ENCODE assay signal across 10 mouse cellular contexts in the genomic region with DNA sequence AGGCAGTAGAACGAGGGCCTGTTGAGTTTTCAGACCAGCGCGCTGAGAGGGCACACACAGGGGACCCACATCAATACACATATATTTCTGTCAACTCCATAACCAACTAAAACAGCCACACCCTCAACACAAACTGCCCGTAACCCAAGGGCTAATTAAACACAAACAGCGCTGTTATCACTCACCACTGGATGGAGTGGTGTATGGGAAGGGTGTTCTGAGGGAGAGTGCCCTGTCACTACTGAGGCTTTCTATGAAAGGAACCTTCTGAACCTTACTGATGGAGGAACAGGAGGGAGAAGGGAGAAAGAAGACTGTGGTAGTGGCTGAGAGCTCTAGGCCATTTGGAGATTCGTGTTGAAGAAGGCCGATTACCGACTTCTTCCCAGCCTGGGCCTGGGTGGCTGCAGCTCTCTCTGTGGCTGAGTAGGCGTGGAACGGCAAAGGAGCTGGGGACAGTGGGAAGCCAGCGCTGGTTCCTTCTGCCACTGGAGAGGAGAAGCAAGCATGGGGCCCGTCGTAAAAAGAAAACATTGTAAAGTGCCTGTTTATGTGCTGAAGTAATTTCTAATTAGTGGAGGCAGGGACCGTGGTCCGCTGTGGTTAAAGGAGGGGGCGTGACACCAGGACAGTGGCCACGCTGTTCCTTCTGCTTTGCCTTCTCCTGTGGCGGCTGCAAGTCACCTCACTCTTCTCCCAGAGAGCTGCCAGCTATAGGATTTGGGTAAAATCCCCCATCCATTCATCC.
DNase-seq lines count a peak whose midpoint lies in the region; ATAC-seq lines count a peak whose summit lies in the region.
"Had no signal": no experiment of that assay in that cellular context is flagged by ENCODE, and none has a peak within 500 bp of the region (broad histone marks: within the 10 kb centered on the region; RNA-seq: fewer than 3 reads in every experiment).

No protein-coding gene starts in this region.

- no peaks in the 10 kb centered on the region for H3K27me3 ChIP-seq in kidney, embryonic 15.5 days
- H3K27me3 ChIP-seq in embryonic facial prominence, embryonic 12.5 days, result 0 out of 2 replicates have a peak, but pooled peaks cover 4% of the 10 kb centered on the region
- no peaks in the 10 kb centered on the region for H3K27me3 ChIP-seq in hindbrain, embryonic 12.5 days
- no peaks in the 10 kb centered on the region for H3K27me3 ChIP-seq in midbrain, embryonic 16.5 days (ENCODE audit: control insufficient read depth, insufficient read depth, low read depth, low read length)

- H3K4me1 ChIP-seq in kidney, embryonic 15.5 days, result peaks cover 11% of the 10 kb centered on the region
- peaks cover 10% of the 10 kb centered on the region for H3K4me1 ChIP-seq in embryonic facial prominence, embryonic 12.5 days
- peaks cover 9% of the 10 kb centered on the region for H3K4me1 ChIP-seq in hindbrain, embryonic 12.5 days
- H3K4me1 ChIP-seq in midbrain, embryonic 16.5 days (ENCODE audit: control insufficient read depth, insufficient read depth, low read length), result peaks cover 4% of the 10 kb centered on the region; the same call in 1 of the 2 replicates

- peak overlapping the region; percentile 55 for H3K27ac ChIP-seq in kidney, embryonic 15.5 days
- H3K27ac ChIP-seq in embryonic facial prominence, embryonic 12.5 days, result no peak overlapping the region
- no peak overlapping the region for H3K27ac ChIP-seq in hindbrain, embryonic 12.5 days
- no peak overlapping the region for H3K27ac ChIP-seq in midbrain, embryonic 16.5 days (ENCODE audit: low read length)

- H3K9ac ChIP-seq in kidney, embryonic 15.5 days, result 0 out of 2 replicates have a peak overlapping the region, but pooled peaks have one; percentile 17
- no peak overlapping the region for H3K9ac ChIP-seq in embryonic facial prominence, embryonic 12.5 days
- H3K9ac ChIP-seq in hindbrain, embryonic 12.5 days, result 0 out of 2 replicates have a peak overlapping the region, but pooled peaks have one; percentile 2
- H3K9ac ChIP-seq in midbrain, embryonic 16.5 days (ENCODE audit: low read depth, low read length), result peak overlapping the region; percentile 35; the same call in 1 of the 2 replicates

- no peaks in the 10 kb centered on the region for H3K9me3 ChIP-seq in kidney, embryonic 15.5 days (replicated peaks)
- no peaks in the 10 kb centered on the region for H3K9me3 ChIP-seq in embryonic facial prominence, embryonic 12.5 days
- no peaks in the 10 kb centered on the region for H3K9me3 ChIP-seq in hindbrain, embryonic 12.5 days (replicated peaks)
- no peaks in the 10 kb centered on the region for H3K9me3 ChIP-seq in midbrain, embryonic 16.5 days (replicated peaks; ENCODE audit: control insufficient read depth, low read length, poor library complexity, severe bottlenecking)
- H3K9me3 ChIP-seq: G1E had no signal

- DNase-seq in kidney, adult 11 months, result no peak
- DNase-seq in cerebellum, adult 18-20 months, result no peak
- DNase-seq in adrenal gland, adult (ENCODE audit: inconsistent age in 2 of 2, low spot score in 1 of 2), result no peak
- no peak for DNase-seq in right cerebral cortex, postnatal 10 days (ENCODE audit: low spot score in 2 of 2)
- DNase-seq: layer of hippocampus, adult 9-11 months had no signal

- no peaks in the 10 kb centered on the region for H3K36me3 ChIP-seq in kidney, embryonic 15.5 days
- H3K36me3 ChIP-seq in embryonic facial prominence, embryonic 12.5 days, result no peaks in the 10 kb centered on the region
- no peaks in the 10 kb centered on the region for H3K36me3 ChIP-seq in hindbrain, embryonic 12.5 days
- H3K36me3 ChIP-seq in midbrain, embryonic 16.5 days (ENCODE audit: control insufficient read depth, insufficient read depth, low read length), result no peaks in the 10 kb centered on the region
- H3K36me3 ChIP-seq: G1E had no signal

- peak overlapping the region; percentile 16; the same call in 1 of the 2 replicates for H3K4me3 ChIP-seq in kidney, embryonic 15.5 days (replicated peaks)
- no peak overlapping the region for H3K4me3 ChIP-seq in embryonic facial prominence, embryonic 12.5 days
- H3K4me3 ChIP-seq in hindbrain, embryonic 12.5 days, result no peak overlapping the region
- H3K4me3 ChIP-seq in midbrain, embryonic 16.5 days (ENCODE audit: low read depth, low read length), result peak overlapping the region; percentile 10; the same call in 1 of the 2 replicates

- WGBS in kidney, embryonic 15.5 days, result 20% methylated on average over 18 of the region's 18 CpGs
- 25% methylated on average over 18 of the region's 18 CpGs for WGBS in embryonic facial prominence, embryonic 12.5 days
- WGBS in hindbrain, embryonic 12.5 days, result 40% methylated on average over 18 of the region's 18 CpGs
- 36% methylated on average over 18 of the region's 18 CpGs for WGBS in midbrain, embryonic 16.5 days

- peak; percentile 60; the same call in 1 of the 2 replicates for ATAC-seq in kidney, embryonic 15.5 days (replicated peaks; ENCODE audit: low FRiP score)
- no peak for ATAC-seq in embryonic facial prominence, embryonic 12.5 days (ENCODE audit: insufficient number of reproducible peaks, insufficient read depth, low FRiP score, low TSS enrichment)
- ATAC-seq in hindbrain, embryonic 12.5 days (ENCODE audit: low FRiP score), result peak; percentile 74
- peak; percentile 43; the same call in 1 of the 2 replicates for ATAC-seq in midbrain, embryonic 16.5 days

- H3K4me2 ChIP-seq in kidney, embryonic 15.5 days, result peak overlapping the region; percentile 52
- H3K4me2 ChIP-seq in embryonic facial prominence, embryonic 12.5 days (replicated peaks), result peak overlapping the region; percentile 28
- H3K4me2 ChIP-seq in hindbrain, embryonic 12.5 days (replicated peaks), result peak overlapping the region; percentile 38
- H3K4me2 ChIP-seq in midbrain, embryonic 16.5 days (ENCODE audit: low read length), result peak overlapping the region; percentile 39

Comparison
In these comparisons a context has a peak if more than half of its experiments do, and no peak if none do; other contexts are left out.
1. H3K4me3 ChIP-seq: peak in kidney, embryonic 15.5 days (single experiment) and midbrain, embryonic 16.5 days (single experiment); none in embryonic facial prominence, embryonic 12.5 days (single experiment) and hindbrain, embryonic 12.5 days (single experiment).
2. Peak in every context shown above with its lines, with median percentiles within 50 percentile points of each other: H3K4me2 ChIP-seq.